Mouse (Mus musculus) layer of hippocampus, postnatal 14 days (tissue): Measurements from ENCODE around the gene Rapgef3. TPM values are rescaled to one million over a fixed set of nuclear protein-coding genes. Genes with fewer than 3 reads are reported as not detected.
A peak's percentile ranks its signal among the peaks of the same experiment; 100 is the strongest.

Source experiments
- DNase-seq, 2 experiments: peaks; one replicate each; pipeline ENCODE4 v3.0.0; 2021 to 2022; ENCODE audit warnings: low spot score in 2 of 2, mixed read lengths in 1 of 2
- total RNA-seq, 2 experiments: library from RNA; stranded (reverse); gene quantifications; 2 replicates each; pipeline ENCODE4 v1.2.3; 2021

The Rapgef3 gene
- total RNA-seq, 2 experiments from 2014 or later: 39.3 to 40.1 TPM

DNA sequence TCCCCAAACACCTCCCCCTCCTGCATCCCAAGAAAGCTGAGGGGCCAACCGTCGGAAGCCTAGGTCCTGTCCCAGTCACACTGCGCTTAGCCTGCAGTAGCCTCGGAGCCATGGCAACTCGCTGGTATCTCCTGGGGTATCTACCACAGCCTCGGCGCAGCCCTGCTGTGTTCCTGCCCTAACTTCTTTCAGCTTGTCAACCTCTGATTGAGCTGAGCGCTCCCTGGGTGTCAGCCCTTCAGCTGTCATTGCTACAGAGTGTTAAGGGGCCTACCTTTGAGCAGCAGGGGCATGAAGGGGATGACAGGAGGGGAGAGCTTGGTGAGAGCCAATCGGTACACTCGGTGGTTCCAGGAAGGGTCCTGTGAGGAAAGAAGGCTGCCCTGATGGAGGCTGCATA is 19.5 kb downstream of the Rapgef3 start:
- no peak for DNase-seq

DNA sequence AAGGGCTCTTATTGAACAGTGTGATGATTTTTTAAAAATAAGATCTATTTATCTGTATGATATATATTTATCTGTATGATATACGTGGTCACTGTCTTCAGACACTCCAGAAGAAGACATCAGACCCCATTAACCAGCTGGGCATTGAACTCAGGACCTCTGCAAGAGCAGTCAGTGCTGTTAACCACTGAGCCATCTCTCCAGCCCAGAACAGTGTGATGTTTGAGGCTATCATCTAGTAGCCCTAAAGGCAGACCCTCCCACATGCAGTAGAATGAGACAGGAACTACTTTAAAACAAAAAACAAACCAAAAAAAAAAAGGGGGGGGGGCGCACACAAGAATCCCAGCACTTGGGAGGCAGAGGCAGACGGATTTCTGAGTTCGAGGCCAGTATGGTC is 20.3 kb downstream of the Rapgef3 start:
- no peak for DNase-seq

DNA sequence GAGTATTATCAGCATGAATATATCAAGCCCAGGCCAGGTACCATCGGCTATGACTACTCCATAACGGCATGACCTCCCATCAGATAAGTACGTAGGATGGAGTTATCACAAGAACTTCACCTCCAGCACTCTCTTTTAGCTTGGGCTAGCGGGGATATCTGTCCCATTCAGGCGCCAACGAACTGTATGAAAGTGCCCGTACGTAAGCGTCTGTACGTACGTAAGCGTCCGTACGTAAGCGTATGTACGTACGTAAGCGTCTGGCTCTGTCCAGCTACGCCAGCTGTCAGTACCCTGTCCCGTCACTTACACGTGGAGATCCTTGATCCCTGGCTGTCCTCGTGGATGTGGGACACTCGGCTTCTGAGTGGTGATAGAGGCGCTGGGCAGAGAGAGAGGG is 21.0 kb downstream of the Rapgef3 start:
- DNase-seq: no peak

DNA sequence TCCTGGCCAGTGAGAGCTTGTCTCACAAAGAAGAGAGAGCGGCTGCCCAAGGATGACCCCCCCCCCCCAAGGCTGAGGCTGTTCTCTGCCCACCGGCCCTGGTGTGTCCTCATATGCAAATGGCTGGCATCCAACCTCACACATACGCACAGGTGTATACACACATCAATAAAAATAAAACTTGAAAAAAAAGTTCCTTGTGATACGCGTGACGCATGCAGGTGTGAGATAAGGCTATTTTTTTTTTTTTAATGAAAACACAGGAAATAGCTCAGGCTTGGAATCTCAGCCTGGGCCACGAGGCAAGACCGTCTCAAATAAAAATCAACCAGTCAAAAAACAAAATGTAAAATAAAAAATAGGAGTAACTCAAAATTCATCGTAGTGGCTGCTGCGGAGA is 21.5 kb downstream of the Rapgef3 start:
- no peak for DNase-seq

DNA sequence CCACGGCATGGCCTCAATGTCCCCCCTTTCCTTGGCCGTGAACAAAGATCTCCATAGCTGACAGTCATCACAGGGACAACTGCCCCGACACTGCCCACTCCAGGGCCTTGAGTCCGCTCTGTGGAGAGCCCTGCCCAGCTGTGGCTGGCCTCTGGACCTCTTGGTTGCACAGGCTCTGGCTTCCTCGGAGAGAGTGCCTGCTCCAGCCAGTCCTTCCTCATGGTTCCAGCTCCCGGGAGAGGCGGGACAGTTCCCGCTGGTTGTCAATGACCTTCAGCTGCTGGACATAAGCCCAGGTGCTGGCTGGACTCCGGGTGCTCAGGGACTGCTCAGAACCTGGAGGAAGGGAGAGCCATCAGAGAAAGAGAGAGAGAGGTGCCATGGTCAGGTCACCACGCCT is 22.4 kb downstream of the Rapgef3 start:
- DNase-seq: peak in 1 of 2 experiments; percentile 50

DNA sequence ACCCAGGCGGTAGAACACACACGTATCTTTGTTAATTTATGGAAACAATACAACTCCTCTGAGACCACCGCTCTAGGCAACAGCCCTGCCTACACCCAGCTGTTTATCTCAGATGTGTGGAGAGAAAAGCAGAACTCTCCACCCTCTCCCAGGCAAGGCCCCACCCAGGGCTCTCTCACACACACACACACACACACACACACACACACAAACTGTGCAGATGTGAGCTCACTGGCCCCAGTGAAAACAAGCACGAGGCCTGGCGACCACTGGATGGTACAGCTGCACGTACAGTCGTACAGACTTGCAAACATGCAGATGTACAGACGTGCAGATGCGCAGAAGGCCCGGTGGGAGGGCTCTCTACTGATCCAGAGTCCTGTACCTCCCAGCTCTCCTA is 22.8 kb downstream of the Rapgef3 start:
- DNase-seq: no peak

DNA sequence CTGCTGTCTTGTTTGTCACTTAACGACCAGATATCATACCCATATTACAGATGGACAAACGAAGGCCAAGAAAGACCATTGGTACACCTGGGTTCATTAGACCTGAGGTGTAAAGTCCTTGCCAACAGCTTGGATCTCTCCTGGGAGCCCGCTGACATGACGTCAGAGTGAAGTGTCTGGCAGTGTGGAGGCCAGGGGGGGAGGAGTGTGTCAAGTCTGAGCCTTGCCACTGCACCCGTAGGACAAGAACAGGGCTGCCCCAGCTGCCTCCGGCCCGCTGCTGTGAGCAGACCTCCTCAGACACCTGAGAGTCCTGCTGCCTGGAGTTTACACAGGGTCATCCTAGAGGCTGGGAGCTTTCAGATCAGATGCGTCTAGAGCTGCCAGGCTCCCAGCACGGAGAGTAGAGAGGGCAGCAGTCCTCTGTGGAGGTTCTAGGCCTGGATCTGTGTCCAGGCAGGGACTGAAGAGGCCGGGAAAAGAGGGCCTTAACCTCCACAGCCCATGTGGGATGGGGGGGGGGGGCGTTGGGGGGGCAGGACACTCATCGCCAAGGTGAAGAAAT is 23.7 kb downstream of the Rapgef3 start:
- no peak for DNase-seq

DNA sequence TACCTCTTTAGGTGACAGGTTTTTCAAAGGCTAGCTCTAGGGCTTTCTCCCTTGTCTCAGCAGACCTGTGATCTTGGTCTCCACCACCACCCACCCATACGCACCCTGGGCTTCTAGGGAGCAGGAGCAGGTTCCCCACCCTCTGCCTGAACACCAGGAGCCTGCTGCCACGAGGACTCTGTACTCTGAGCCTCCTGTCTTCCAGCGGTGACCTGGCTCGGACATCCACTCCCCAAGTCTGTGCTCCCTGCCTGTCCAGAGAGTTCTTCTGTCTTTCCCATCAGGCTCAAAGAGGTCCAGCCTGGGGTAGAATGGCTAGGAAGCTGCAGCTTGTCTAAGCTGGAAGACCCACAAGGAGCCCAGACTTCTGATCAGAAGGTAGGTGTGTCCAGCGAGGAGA is 24.6 kb downstream of the Rapgef3 start:
- no peak for DNase-seq

DNA sequence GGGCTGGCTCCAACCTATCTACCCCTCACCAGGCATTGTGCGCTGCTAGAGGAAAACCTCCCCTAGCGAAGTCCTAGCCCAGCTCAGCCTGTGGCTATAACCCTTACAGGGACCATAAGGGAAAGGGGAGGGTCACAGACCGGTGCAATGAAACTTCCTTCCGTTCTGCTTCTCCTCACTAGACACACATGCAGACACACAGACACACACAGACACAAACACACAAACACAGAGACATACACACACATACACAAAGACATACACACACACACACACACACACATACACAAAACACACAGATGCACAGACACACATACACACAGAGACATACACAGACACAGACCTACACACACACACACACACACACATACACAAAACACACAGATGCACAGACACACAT is 25.2 kb downstream of the Rapgef3 start:
- no peak for DNase-seq

DNA sequence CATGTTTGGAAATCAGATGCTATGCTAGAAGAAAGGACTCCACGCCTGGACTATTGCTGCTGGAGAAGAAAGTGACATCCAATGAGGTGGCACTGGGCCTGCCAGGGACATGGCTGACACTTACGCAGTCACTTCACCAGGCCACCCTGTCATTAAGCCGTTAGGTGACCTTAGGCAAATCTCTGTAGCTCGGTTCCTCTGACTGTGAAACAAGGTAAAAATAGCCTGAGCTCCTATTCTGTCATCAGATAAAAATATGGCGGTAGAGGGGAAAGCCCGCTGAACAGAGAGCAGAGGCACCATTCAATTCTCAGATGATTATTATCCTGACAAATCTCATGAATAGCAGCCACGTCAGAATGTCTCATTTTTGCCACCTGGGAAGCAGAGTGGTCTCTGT is 25.7 kb downstream of the Rapgef3 start:
- DNase-seq: no peak

DNA sequence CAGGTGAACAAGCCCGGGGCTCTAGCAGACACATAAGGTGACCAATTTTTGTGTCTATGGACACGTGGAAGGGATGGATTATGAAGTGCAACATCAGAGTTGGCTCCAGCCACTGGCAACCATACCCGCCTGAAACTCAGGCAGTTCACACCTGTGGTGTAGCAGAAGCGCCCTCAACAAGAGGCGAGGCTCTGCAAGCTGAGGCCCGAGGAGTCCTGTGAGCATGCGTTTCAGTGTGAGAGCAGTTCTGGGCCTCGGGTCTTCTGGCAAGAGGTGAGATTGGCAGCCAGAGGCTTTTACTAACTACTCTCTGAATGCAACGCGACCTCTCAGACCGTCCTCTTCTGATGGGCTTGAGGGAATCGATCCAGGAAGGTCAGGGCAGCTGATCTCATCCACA is 26.1 kb downstream of the Rapgef3 start:
- DNase-seq: no peak

DNA sequence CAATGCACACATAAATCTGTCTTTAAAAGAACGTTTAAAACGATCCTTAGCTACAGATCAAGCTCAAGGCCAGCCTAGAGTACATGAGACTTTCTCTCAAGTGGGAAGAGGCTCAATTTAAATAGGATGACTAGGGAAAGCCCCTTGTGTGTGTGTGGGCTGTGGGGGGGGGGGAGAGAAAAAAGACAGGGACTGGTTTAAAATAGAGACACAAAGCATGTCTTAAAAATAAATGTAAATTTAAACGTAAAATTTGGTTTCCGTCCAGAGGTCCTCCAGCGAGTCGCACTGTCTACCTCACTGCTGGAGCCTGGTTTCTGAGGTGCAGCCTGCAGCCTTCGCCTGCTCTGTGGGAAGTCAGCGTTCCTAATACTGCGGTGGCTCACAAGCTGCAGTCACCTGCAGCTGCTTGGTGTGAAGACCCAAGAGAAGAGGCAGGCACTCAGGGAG is 27.5 kb downstream of the Rapgef3 start:
- no peak for DNase-seq

DNA sequence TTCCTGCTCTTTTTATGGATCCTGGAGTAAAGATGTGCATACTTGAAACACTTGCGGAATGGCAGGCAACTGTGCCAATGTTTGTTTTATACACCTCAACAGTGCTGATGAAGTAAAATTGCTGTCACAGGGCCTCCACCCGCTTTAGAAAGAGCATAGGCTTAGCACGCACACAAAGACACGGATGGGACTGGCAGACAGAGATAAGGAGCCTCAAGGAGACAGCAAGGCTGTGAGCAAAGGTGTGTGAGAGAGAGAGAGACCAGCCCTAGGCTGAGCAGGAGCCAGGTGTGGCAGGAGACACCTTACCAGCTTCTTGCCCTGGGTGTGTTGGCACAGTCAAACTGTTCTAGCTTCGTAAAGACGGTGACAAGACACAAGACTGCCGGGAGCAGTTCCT is 28.8 kb downstream of the Rapgef3 start:
- DNase-seq: no peak

DNA sequence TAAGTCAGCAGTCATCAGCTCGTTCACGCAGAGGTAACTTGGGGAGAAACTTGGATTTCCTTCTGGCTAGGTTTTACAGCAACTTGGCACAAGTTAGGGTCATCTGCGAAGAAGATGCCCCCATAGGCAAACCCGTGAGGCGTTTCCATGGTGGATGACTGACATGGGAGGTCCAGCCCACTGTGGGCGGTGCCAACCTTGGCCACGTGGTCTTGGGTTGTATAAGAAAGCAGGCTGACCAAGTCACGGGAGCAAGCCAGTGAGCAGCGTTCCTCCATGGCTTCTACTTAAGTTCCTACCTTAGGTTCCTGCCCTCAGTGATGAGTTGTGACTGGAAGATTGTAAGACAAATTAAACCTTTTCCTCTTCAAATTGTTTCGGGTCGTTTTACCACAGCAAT is 35.8 kb downstream of the Rapgef3 start:
- DNase-seq: no peak

DNA sequence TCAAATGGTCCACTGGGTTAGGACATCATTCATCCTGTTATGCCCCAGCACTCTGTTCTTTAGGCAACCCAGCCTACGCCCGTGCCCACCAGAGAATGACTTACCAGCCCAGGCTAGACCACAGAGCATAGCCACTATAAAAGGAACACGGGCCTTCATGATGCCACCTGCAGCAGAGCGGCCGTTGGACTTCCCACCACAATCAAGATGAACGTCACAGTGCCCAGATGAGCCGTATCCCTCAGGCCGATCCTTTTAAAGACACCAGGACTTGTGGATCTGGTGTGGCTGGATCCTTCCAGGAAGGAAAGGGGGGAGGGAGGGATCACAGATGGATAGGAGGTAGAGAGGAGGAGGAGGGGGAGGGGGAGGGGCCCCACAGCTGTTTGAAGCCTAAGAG is 36.7 kb downstream of the Rapgef3 start, which contains the start of gene Endou:
Gene Endou (minus strand): TSS at position 229 of the 400 bp plus-strand sequence.
- DNase-seq: no peak

DNA sequence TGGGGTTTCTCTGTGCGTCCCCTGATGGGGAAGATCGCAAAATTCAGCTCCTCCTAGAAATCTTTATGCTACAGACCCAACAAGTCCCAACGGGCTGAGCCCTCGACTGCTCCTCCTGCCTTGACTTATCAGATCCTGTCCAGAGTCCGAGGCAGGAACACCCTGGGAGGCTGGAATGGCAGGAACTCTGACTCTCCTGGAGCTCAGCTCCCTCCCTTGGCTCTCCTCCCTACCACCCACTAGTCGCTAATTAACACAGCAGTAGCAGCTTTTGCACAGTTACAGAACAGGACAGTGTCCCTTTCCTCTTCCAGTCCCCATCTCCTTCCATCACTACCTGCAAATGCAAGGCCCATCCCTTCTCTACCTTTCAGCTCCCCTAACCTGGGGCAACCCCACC is 37.4 kb downstream of the Rapgef3 start:
- DNase-seq: no peak

DNA sequence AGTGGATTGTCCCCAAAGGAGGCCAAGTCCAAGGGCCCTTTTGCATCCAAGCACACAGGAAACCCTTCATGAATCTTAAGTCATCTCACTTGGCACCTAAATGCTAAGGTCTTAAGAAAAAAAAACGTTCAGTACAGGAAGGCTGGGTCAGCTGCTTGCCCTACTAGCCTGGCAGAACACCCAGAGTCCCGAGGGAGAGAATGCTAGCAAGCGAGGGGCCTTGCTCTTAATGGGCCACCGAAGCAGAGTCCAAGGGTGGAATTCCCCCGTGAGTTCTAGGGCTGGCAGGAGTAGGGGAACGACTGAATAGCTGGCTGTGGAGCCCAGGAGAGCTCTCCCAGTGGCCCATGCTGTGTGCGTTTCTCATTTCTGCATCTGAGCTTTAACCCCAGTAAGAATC is 39.0 kb downstream of the Rapgef3 start:
- DNase-seq: peak; percentile 35 to 72

DNA sequence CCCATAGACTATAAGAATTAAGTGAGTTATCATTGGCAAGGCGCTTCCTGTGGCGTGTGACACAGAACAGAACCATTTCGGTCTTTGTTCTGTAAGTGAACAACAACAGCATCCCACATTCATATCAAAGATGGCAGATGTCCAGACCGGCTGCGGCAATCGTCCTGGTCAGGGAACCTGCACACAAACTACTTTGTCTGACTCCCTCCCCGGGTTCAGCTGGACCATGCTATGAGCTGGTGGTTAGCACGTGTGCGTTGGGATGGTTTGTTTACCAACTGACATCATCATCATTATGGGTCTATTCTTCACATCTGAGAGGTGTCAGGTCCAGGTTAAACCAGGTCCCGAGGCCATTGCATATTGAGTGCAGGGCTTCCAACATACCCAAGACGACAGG is 39.4 kb downstream of the Rapgef3 start:
- DNase-seq: no peak

DNA sequence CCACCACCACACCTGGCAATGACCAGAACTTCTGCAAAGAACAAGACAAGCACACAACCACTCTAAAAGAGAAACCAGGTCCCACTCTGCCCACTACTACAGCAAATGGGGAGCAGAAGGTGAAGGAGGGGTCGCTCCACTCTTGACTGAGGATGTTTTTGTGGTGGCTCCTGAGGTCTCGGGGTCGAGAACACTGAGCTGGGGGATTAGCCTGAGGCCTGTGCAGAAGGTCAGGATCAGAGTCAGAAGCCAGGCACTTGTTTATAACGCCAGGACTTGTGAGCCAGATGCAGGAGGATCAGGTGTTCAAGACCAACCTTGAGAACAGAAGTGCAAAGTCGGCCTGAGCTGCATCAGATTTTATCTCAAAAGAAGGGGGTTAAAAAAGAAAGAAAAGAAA is 40.3 kb downstream of the Rapgef3 start:
- no peak for DNase-seq

DNA sequence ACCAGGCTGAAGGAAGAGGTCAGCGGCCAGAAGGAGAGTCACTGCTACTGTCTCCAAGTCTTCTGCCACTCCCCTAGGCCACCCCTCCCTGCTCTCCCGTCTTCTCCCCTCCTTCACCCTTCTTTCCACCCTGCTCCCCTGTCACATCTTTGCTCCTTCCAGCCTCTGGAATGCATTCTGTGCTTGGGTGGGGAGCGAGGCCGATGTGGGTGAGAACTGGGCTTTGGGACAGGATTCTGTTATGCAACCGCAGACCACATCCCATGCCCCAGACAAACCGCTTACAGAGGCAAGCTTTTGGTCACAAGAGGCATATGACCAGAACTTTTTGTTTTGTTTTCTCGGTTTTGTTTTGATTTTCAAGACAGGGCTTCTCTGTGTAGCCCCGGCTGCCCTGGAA is 40.7 kb downstream of the Rapgef3 start:
- DNase-seq: no peak

DNA sequence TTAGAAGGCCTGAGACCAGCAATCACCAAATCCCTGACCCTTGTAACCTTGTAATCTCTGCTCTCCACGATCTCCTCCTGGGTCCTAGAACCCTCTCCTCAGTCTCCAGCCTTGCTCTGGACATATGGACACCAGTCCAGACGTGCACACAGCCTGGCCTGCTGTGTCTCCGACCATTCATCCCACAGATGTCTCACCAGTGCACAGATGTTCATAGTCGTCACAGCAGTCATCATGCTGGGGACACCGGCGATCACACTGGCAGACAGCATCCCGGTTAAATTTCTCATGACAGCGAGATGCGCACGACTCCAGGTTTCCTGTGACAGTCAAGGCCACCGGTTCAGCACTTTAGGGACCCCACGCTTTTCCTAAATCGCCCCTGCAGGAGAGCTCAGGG is 41.5 kb downstream of the Rapgef3 start:
- DNase-seq: no peak

DNA sequence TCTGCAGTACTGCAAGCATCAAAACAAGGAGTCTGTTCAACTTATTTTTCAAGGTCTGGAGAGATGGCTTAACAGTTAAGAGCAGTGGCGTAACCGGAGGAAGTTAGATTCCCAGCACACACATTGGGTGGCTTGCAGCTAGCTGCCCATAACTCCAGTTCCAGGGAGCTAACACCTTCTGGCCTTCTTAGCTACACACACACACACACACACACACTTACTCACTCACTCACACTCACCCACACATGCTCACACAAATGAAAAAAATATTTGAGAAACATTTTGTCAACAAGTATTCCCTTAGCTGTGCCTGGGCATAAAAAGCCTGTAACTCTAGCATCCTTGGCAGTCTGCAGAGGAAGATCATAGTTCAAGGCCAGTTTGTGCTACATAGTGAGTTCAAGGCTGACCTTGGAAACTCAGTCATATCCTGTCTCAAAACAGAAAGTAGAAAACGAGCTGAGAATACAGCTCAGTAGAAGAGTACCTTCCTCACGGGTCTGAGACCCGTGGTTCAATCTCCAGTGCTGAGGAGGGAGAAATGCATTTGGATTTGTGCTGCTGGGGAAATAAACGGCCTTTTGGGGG is 42.5 kb downstream of the Rapgef3 start:
- no peak for DNase-seq
